Mouse (Mus musculus): ENCODE data around the gene Scnn1g.

- TF ChIP-seq GATA1 (IDR thresholded peaks at IDR 0.05; ENCODE audit: borderline replicate concordance, low read length) (no peak), FLI1 (IDR thresholded peaks at IDR 0.05; ENCODE audit: low read length) (no peak)
Measured at GRCm38 (mm10) chr7:121730225-121730624, 4.1 kb upstream of the Scnn1g start.
